Mouse (Mus musculus) adrenal gland, adult (tissue): ENCODE measurements around the gene Tldc1.
A peak's percentile ranks its signal among the peaks of the same experiment; 100 is the strongest.

Experiments used
- DNase-seq, 2 experiments: peaks; one replicate each; pipeline ENCODE4 v3.0.0; 2022 to 2023; ENCODE audit warnings: low spot score in 1 of 2; ENCODE audit not compliant: inconsistent age in 2 of 2

Gene Tldc1

GRCm38 (mm10) chr8:119778263-119778662 lies at the start of gene Tldc1:
Gene Tldc1 (minus strand): TSS chr8:119778416.
- DNase-seq = peak; percentile 99 to 100

GRCm38 (mm10) chr8:119827721-119828153 lies 49.5 kb upstream of the Tldc1 start:
- DNase-seq = no peak

- no peak for DNase-seq
Observed at GRCm38 (mm10) chr8:119826982-119827381, 48.8 kb upstream of the Tldc1 start.

- peak in 1 of 2 experiments; percentile 46 for DNase-seq
Observed at GRCm38 (mm10) chr8:119825950-119826730, 47.9 kb upstream of the Tldc1 start.

- DNase-seq = peak in 1 of 2 experiments; percentile 52
Observed at GRCm38 (mm10) chr8:119824809-119825273, 46.6 kb upstream of the Tldc1 start.

- peak in 1 of 2 experiments; percentile 55 for DNase-seq
Observed at GRCm38 (mm10) chr8:119824100-119824499, 45.9 kb upstream of the Tldc1 start.

- DNase-seq = no peak
Observed at GRCm38 (mm10) chr8:119823278-119823677, 45.1 kb upstream of the Tldc1 start.

DNA sequence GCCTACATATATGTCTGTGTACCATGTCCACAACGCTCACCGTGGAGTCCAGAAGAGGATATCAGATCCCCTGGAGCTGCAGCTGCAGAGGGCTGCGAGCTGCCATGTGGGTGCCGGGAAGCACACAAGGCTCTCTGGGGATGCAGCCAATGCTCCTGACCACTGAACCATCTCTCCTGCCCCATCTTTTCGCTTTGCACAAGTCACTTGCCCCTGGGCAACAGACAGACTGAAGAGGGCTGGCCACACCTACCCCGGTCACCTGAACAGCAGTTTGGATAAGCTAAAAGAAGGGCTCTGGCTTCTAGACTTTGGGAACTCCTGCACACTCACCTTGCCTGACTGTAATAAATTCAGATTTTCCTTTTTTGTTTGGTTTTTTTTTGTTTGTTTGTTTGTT lies 43.5 kb upstream of the Tldc1 start:
- no peak for DNase-seq

- DNase-seq = no peak
Observed at GRCm38 (mm10) chr8:119819976-119820375, 41.8 kb upstream of the Tldc1 start.

DNA sequence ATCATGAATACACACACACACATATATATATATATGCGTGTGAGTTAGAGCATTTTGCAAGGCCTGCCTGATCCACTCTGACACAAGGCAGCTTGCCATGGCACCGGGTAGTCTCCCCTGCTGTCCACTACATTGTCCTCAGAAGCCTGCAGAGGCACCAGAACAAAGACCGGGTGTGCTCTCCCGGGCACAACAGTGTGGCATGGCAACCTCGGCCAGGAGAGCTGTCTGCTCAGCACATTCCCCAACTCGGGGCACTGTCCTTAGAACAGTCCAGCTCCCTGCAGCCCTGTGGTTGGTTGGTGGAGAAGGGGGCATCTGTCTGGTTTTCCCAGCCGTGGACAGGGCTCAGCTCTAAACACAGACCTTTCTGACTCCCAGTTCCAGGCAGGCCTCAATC lies 41.1 kb upstream of the Tldc1 start:
- DNase-seq = no peak

DNA sequence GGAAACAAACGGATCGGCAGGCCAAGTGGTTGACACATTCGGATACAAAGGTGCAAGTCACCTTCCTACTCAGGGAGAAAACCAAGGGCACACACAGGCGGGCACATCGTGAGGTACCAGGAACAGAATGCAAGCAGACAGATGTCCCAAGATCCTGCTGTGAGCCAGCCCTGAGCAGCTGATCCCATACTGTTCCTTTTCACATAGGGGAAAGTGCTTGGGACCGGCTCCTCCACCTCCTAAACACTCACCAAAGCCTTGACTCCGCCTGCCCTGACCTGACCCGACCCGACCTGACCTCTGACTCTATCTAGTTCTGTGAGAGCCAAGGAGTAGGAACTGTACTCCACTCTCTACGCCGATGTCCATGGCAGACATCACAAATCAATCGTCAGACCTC lies 39.2 kb upstream of the Tldc1 start:
- DNase-seq = no peak

DNA sequence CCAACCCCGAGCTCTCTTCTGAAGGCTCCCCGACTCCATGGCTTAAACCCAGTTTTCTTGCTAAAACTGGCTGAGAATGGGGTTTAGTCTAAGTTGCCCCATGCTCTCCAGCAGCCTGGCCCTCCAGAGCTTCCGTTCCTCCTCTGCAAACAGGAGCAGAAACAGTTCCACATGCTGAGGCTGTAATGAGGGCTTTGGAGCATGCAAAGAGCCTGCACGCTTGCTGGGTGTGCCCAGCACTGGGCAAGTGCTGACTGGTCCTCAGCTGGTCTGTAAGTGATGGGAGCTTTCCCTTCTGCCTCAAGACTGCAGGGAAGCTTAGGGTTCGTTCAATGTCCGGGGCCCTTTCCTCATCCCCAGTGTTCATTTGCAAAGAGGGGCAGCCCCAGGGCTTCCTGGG lies 38.0 kb upstream of the Tldc1 start:
- DNase-seq = no peak

DNA sequence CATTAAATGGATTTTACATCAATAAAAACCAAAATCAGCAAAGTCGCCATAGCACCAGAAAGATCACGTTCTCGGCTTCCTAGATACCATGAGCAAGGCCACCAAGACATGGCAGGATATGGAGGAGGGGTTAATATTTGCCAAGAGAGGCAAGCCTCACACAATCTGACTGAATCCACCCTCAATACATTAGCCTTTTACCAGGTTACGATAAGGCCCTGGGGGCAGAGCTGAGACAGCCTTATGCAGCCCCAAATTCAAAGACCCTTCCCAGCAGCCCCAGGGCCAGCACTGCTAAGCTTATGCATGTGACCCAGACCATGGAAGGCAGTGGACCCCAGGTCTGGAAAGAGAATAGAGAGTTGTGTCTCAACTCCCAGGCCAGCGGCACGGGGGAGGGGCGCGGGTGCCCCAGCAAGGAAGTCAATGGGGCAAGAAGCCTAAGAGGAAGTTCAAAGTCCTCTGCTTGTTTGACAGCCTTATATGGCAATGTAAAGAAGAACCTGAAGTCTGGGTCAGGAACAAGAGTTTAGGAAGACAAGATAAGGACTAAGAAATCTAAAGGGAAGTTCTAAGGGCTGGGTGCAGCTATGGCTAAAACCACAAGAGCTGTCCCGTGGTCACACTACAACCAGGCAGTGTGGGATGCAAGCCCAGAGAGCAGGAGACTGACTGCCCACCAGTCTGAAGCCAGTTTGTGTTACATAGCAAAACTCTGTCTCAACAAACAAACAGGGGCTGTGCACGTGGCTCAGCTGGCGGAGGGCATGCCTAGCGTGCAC lies 34.6 kb upstream of the Tldc1 start:
- DNase-seq = no peak

DNA sequence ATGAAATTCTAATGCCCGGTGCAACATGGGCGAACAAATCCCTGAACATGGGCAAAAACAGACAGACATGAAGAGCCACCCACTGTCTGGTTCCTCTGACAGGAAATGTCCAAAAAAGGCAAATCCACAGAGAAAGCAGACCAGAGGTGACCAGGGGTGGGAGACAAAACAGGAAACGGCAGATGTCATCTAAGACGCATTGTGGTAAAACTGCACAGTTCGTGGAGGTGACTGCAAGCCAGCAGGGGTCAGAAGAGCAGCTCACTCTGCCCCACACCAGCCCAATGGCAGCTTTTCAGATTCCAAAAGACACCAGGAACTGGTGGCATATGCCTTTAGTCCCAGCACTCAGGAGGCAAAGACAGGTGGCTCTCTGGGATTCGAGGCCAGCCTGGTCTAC lies 33.7 kb upstream of the Tldc1 start:
- DNase-seq = no peak

DNA sequence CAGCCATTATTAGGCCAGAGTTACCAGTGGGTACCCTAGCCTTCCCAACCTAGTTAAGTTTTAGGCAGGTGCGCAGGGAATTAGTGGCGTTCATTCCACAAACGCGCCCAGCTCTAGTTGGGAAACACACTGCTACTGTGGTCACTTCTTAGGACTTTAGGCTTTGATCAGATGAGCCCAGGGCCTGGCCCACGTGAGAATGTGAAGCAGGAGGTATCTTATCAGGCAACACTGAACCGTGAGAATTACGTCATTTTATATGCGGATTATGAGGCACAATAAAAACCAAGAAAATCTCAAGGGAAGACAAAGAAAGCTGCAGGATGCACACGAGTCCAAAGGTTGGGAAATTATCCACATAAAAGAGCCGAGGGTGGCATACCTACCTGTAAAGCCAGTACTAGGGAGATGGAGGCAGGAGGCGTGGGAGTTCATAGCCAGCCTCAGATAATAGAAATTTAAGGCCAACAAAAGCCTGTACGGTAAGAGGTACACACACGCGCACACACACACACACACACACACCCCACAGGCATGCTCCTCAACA lies 32.8 kb upstream of the Tldc1 start:
- DNase-seq = no peak

- no peak for DNase-seq
Observed at GRCm38 (mm10) chr8:119810127-119810868, 32.1 kb upstream of the Tldc1 start.

- peak in 1 of 2 experiments; percentile 67 for DNase-seq
Observed at GRCm38 (mm10) chr8:119809620-119810019, 31.4 kb upstream of the Tldc1 start.

- no peak for DNase-seq
Observed at GRCm38 (mm10) chr8:119807687-119808086, 29.5 kb upstream of the Tldc1 start.

DNA sequence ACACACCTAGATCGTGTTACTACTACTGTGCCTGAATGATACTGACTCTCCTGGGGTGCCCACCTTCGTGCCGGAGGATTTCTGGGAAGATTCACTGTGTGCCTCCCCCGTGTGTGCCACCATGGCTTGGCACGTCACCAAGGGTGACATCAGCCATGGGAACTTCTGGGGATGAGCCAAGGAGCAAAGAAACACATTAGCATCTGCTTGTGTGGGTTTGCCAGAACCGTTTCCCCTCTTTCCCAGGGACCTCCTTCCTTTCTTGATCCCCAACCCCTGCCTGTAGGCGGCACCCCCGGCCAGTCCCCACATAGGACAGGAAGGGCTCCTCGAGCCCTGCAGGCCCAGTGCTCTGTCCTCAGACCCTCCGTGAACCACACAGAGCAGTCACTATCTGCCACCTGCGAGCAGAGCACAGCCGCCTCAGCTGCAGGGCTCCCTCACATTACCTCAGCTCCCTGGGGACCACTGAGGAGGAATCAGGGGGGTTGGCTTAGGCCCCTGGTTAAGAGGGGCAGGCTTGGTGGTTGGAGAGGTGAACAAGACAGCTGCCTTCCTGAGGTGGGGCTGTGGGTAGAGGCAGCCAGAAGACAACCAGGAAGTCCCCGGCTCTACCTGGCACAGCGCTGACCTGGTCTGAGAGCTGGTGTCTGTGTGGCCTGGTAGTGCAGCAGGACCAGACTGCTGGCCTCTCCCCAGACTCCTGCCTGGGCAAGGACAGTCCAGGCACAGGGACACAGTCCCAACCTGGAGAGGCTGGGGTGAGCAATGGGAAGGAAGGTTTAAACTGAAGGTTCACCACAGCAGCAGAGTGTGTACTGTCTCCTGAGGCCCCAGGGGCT lies 28.4 kb upstream of the Tldc1 start:
- DNase-seq = peak; percentile 83 to 87

DNA sequence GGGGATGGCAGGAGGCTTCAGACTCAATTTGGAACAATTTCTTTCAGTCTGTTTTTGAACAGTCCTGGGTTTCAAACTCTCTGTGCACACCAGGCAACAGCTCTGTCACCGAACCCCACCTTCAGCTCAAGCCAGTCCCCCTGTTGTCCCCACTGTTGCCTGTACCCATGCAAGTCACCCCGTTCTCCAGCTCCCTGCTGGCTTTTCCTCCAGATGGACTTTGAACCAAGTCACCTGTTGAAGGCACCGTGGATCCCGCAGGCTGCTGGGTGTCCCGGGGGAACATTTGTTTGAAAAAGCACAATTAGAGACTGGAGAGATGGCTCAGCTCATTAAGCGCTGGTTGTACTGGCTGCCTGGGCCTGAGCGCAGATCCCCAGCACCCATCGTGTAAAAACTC lies 27.1 kb upstream of the Tldc1 start:
- DNase-seq = no peak
